Mouse (Mus musculus): ENCODE data around the gene Sncb. TPM values are rescaled to one million over a fixed set of nuclear protein-coding genes. Genes with fewer than 3 reads are reported as not detected.

The Sncb gene
- polyA plus RNA-seq, 1 experiment, result 73.6 TPM

GRCm38 (mm10) chr13:54780592-54780991, 14.2 kb upstream of the Sncb start:
- TF ChIP-seq POLR2A (IDR thresholded peaks at IDR 0.05; ENCODE audit: borderline replicate concordance, extremely low read depth, insufficient read depth, insufficient read length, poor library complexity, severe bottlenecking), result no peak
- no peak for TF ChIP-seq CTCF (IDR thresholded peaks at IDR 0.05; ENCODE audit: borderline replicate concordance, extremely low read depth, insufficient read depth, insufficient read length)
- DNase-seq (ENCODE audit: low read depth), result peak; percentile 79

GRCm38 (mm10) chr13:54767012-54767411, 617 bp upstream of the Sncb start:
- TF ChIP-seq CTCF (IDR thresholded peaks at IDR 0.05; ENCODE audit: borderline replicate concordance, extremely low read depth, insufficient read depth, insufficient read length) (no peak), POLR2A (IDR thresholded peaks at IDR 0.05; ENCODE audit: borderline replicate concordance, extremely low read depth, insufficient read depth, insufficient read length, poor library complexity, severe bottlenecking) (no peak)
- no peak for DNase-seq (ENCODE audit: low read depth)

- peak; percentile 43 for DNase-seq (ENCODE audit: low read depth)
Observed at GRCm38 (mm10) chr13:54765281-54766191, 859 bp downstream of the Sncb start.

GRCm38 (mm10) chr13:54760906-54761305, 5.5 kb downstream of the Sncb start:
- no peak for DNase-seq (ENCODE audit: low read depth)
- no peak for TF ChIP-seq CTCF (IDR thresholded peaks at IDR 0.05; ENCODE audit: borderline replicate concordance, extremely low read depth, insufficient read depth, insufficient read length)
- TF ChIP-seq POLR2A (IDR thresholded peaks at IDR 0.05; ENCODE audit: borderline replicate concordance, extremely low read depth, insufficient read depth, insufficient read length, poor library complexity, severe bottlenecking), result no peak

More at GRCm38 (mm10) chr13:54765281-54766191, 859 bp downstream of the Sncb start:
- no peak for TF ChIP-seq CTCF (IDR thresholded peaks at IDR 0.05; ENCODE audit: borderline replicate concordance, extremely low read depth, insufficient read depth, insufficient read length)
- TF ChIP-seq POLR2A (IDR thresholded peaks at IDR 0.05; ENCODE audit: borderline replicate concordance, extremely low read depth, insufficient read depth, insufficient read length, poor library complexity, severe bottlenecking), result no peak

GRCm38 (mm10) chr13:54760164-54760795, 6.1 kb downstream of the Sncb start:
- TF ChIP-seq CTCF (IDR thresholded peaks at IDR 0.05; ENCODE audit: borderline replicate concordance, extremely low read depth, insufficient read depth, insufficient read length) (no peak), POLR2A (IDR thresholded peaks at IDR 0.05; ENCODE audit: borderline replicate concordance, extremely low read depth, insufficient read depth, insufficient read length, poor library complexity, severe bottlenecking) (no peak)
- peak; percentile 82 for DNase-seq (ENCODE audit: low read depth)

- no peak for DNase-seq (ENCODE audit: low read depth)
- TF ChIP-seq POLR2A (IDR thresholded peaks at IDR 0.05; ENCODE audit: borderline replicate concordance, extremely low read depth, insufficient read depth, insufficient read length, poor library complexity, severe bottlenecking) (no peak), CTCF (IDR thresholded peaks at IDR 0.05; ENCODE audit: borderline replicate concordance, extremely low read depth, insufficient read depth, insufficient read length) (no peak)
Observed at GRCm38 (mm10) chr13:54759496-54759895, 6.9 kb downstream of the Sncb start.

- TF ChIP-seq CTCF (IDR thresholded peaks at IDR 0.05; ENCODE audit: borderline replicate concordance, extremely low read depth, insufficient read depth, insufficient read length) (no peak), POLR2A (IDR thresholded peaks at IDR 0.05; ENCODE audit: borderline replicate concordance, extremely low read depth, insufficient read depth, insufficient read length, poor library complexity, severe bottlenecking) (no peak)
- no peak for DNase-seq (ENCODE audit: low read depth)
Observed at GRCm38 (mm10) chr13:54758756-54759470, 7.5 kb downstream of the Sncb start.

- TF ChIP-seq POLR2A (IDR thresholded peaks at IDR 0.05; ENCODE audit: borderline replicate concordance, extremely low read depth, insufficient read depth, insufficient read length, poor library complexity, severe bottlenecking) (peak; percentile 12; the same call in 1 of the 2 replicates), CTCF (IDR thresholded peaks at IDR 0.05; ENCODE audit: borderline replicate concordance, extremely low read depth, insufficient read depth, insufficient read length) (peak; percentile 91)
- DNase-seq (ENCODE audit: low read depth), result peak; percentile 97
Observed at GRCm38 (mm10) chr13:54758045-54758755, 8.2 kb downstream of the Sncb start.

GRCm38 (mm10) chr13:54757093-54757830, 9.1 kb downstream of the Sncb start:
- DNase-seq (ENCODE audit: low read depth), result peak; percentile 88
- TF ChIP-seq POLR2A (IDR thresholded peaks at IDR 0.05; ENCODE audit: borderline replicate concordance, extremely low read depth, insufficient read depth, insufficient read length, poor library complexity, severe bottlenecking) (no peak), CTCF (IDR thresholded peaks at IDR 0.05; ENCODE audit: borderline replicate concordance, extremely low read depth, insufficient read depth, insufficient read length) (no peak)

GRCm38 (mm10) chr13:54756156-54756712, 10.2 kb downstream of the Sncb start:
- no peak for DNase-seq (ENCODE audit: low read depth)
- no peak for TF ChIP-seq CTCF (IDR thresholded peaks at IDR 0.05; ENCODE audit: borderline replicate concordance, extremely low read depth, insufficient read depth, insufficient read length)
- TF ChIP-seq POLR2A (IDR thresholded peaks at IDR 0.05; ENCODE audit: borderline replicate concordance, extremely low read depth, insufficient read depth, insufficient read length, poor library complexity, severe bottlenecking), result no peak
